Mouse (Mus musculus): ENCODE data around the gene Tmem138.

The Tmem138 gene

DNA sequence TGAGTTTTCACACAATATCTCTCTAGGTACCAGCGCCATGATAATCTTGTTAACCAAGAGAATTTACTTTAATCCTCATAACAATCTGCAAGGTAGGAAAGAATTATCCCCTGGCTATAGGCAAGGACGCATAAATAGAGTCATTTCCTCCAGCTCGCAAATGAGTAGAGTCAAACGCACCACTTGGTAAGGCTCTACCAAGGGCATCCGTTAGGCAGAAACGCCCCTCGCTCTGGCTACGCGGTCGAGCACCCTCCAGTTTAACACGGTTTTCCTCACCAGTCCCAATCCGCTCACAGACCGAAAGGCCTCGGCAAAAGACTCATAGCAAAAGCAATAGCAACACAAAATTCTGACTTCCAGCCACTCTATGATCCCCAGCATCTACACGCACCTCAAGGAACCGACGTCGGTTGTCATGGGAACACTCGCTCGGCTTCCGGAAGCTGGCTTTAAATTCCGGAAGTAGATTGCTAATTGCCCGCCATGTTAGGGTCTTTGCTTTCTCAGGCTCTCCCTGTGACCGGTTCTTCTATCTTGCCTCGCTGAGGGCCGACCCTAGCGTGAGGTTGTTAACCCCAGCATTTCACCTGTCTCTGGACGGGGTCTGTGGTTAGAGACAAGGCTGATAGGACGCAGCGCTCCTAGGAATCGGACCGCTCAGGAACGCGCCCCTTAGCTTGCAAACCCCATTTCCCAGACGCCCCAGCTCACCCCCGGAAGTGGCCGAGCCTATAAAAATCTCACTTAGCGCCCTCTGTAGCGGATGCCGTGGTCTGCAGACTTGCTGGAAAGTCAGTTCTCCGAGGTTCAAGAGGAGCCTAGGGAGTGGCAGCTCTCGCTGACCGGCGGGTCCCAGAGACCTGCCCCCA is at the start of gene Tmem138, which contains the start of gene Cyb561a3:
Gene Tmem138, minus strand, starts transcription at position 673 of the 872 bp plus-strand sequence.
Gene Cyb561a3, plus strand, starts transcription at position 483 of the 872 bp plus-strand sequence.
- DNase-seq (ENCODE audit: low spot score), result peak; percentile 89

DNA sequence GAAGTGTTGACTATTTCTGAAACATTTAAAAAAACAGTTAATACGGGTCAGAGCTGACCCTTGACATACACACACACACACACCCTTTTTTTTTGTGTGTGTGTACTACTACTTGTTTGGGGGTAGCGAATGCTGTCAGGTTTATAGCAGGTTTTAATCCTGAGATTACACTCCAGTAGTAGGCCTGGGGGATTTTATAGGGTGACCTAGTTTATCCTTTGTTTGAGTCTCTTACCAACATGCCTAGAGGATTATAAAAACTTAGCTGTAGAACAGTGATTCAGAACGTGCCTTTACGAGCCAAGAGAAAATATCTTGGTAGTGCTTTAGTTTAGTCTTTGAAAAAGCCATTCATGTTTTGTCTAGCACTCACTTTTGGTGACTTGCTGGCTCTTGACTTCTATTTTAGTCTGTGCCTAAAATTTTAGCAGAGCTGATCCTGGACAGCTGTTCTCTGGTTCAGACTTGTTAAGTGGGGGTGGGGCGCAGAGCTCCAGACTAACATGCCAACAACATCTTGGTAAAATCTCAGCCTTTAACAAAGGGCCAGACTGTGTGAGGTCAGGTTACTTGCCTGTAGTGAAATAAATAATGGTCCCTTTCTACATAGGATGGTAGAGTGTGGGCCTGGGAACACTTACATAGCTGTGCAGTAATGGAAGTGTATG is 31.5 kb upstream of the Tmem138 start:
- no peak for DNase-seq (ENCODE audit: low spot score)

DNA sequence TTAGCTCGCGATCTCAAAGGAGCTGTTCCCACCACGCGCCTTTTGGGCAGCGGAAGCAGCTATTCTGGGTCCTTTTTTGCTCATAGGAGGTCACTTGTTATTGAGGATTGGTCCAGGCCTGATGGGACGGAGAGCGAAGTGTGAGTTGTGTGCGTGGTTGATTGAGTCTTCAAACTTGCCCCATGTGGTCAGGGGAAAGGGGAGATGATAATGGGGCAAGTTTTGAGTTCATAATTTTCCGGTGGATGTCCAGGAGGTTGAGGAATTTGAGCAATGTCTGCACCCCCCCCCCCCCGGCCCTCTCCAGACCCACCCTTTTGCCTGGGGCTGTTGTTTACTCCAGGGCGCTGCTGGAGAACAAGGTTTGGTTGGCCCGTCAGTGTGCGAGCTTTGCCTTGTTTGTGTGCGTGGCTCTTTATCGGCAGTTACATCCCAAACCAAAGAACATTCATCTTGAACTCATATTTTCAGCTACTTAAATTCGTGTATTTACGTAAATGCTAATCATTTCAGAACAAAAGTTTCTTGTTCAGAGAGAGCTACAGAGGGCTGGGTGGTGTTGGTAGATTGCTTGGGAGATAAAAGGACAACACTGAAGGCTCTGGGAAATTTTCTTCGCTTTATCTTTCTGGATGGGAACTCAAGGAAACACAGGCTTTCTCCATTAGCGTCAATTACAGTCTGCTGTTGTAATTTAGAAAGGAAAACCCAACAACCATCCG is 28.9 kb upstream of the Tmem138 start:
- DNase-seq (ENCODE audit: low spot score), result no peak

DNA sequence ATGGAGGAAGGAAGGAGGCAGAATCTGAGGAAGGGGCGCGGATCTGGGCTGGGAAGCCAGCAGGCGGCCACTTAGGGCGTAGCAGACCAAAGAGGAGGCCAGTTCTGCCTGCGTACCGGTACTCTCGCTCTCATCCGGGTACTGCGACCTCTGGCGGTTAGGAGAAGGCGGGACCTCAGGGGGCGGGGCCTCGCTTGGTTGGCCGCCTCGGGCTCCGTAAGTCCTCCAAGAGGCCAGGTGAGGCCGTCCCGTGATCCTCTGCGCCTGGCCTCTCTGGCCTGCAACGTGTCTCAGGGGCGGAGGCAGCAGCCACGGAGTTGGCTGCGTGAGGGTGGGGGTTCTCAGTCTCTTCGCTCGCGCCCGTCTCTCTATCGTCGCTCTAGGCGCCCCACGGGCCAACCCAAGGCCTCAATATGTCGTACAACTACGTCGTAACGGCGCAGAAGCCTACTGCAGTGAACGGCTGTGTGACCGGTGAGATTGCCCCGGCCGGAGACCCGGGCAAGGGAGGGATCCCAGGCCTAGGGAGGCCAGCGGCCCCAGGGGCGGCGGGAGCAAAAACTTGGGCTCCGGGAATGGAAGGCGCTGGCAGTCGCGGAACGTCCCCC is 28.2 kb upstream of the Tmem138 start, which contains the start of the genes Ddb1 and Tkfc:
Gene Ddb1, plus strand, starts transcription at position 35 of the 608 bp plus-strand sequence.
Gene Tkfc, minus strand, starts transcription at position 362 of the 608 bp plus-strand sequence.
- DNase-seq (ENCODE audit: low spot score), result peak; percentile 98

DNA sequence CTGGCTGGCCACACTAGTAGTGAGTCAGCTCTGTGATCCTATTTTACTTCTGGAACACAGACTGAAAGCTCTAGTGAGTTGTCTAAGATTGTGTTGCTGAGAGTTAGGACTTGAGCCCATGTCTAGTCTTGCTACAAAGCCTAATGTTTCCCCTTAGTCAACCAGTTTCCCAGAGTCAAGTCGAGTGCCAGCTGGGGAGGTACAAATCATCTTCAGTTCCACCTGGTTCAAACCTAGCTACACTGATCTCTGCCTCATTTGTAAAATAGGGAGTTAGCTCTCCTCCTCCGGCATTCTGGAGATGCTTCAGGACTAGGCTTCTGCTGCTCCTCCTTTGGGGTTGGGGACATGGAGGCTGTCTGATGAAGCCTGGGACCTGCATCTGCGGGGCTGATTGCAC is 27.4 kb upstream of the Tmem138 start:
- DNase-seq (ENCODE audit: low spot score), result no peak

DNA sequence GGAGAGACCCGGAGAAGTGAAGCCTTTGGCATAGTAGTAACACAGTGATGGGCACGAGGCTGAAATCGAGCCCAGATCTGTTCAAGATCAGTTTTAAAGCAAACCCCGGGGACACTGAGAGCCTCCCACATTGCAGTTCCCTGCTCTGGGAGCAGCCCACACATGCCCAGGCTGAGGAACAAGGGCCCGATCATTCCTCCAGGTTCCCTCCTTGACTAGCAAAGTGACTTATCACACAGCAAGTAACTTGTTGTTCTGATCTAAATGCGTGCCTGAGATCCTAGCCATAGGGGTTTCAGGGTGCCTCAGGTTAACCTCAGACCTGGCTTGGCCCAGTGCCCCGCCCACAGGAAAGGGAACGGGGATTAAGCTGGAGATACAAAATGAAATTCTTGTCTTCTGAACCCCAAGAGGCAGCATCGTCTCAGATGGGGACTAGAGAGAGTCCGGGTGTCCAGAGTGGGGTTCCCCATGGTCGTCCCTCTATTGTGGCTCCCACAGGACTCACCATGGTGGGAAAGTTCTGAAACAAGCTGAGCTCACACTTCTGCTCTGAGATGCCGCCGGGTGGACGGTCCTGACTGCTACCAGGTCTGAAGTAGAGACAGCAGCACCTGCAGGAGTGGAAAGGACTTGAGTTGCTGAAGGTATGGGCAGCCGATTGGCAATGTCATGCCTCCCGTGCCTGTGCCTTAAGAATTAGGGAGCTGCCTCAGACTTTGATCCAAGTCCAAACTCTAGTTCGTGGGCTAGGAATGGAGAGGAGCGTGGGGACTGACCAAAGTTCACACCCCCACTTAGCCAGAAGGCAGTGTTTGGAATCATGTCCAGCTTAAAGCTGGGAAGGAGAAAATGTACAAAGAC is 26.7 kb upstream of the Tmem138 start:
- no peak for DNase-seq (ENCODE audit: low spot score)

DNA sequence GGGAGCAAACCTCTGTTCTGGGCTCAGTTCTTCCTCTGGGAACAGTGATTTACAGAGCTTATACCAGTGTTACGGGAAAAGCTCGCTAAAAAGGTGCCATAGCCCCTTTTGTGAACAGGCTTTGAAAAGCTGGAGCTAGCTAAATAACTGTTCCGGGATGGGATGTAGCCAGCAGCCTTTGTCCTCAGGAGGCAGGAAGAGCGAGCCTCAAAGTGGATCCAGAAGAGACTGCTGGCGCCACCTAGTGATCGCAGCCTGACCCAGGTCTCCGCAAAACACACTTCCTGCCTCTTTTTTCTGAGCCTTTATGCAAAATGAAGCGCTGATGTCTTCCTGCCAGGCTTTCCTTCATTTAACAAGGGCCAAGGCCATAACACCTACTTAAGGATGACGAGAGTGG is 25.6 kb upstream of the Tmem138 start:
- peak; percentile 74 for DNase-seq (ENCODE audit: low spot score)

DNA sequence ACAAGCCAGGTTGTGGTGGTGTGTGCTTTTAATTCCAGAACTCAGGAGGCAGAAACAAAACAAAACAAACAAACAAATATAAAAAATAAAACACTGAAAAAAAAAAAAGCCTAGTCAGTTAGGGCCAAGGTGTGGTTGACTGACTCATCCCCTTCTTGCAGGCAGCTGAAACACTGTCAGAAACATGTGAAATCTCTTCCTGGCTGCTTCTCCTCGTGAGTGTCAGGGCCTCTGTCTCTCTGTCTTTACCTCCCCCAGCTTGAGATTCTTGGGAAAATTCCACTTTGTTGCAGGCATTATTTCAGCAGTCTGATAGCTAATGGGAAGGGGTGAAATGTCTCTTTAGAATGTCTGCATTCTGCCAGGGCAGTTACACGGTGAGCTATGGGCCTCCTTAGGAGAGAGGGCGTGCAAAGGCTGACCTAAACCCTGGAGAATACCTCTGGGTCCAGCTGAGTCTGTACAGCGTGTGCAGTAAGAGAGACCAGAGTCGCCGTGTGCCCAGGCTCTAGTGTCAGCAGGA is 25.1 kb upstream of the Tmem138 start:
- no peak for DNase-seq (ENCODE audit: low spot score)

DNA sequence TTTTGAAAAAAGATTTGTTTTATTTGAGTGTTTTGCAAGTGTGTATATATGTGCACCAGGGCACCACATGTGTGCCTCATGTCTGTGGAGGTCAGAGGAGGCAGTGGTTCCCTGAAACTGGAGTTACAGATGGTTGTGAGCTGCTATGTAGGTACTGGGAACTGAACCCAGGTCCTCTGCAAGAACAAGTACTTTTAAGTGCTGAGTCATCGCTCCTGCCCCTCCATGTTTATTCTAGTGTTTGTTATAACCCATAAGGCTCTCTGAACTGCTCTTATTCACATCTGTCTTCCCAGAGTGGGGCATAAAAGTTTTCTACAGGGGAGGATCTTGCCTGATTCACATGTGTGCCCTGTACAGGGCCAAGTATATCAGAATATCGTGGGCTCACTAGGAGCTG is 22.5 kb upstream of the Tmem138 start:
- no peak for DNase-seq (ENCODE audit: low spot score)

DNA sequence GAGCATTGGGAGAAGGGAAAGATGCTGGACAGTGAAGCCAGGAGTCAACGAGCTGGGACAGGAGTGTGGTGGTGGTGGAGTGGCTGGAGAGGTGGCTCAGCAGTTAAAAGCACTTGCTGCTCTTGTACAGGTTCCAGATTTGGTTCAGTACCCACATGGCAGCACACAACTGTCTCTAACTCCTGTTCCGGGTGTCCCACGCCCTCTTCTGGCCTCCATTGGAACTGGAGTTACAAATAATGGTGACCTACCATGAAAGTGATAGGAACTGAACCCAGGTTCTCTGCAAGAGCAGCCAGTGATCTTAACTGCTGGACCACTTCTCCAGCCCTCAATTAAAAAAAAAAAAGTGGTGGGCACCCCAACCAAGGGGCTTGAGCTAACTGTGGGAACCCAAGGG is 21.0 kb upstream of the Tmem138 start:
- no peak for DNase-seq (ENCODE audit: low spot score)

DNA sequence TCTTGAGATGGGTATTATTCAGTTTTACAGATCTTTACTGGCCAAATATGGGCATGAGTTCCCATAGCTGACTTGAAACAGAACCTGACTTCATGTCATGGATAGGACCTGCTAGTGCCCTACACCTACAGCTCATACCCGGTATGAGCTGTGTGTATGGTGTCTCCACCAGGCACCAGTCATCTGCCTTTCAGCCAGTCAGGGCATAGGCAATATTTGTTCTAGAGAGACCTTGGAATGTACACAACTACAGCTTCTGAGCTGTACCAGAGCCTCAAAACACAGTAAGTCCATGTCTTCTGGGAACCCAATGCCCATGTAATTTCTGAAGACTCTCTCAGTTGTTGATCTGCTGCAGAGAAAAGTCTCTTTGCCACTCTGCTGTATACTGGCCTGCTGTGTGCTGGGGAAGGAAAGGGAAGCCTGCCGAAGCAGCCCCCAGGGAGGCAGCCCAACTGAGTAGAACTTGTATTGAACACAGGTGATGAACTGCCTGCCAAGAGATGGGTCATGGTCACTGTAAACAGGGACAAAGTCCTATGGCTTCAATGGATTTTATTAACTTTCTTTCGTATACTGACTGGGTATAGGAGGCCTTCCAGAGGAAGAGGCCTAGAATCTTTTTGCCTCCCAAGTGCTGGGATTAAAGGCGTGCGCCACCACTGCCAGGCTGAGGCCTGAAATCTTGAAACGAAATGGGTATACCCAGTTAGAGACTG is 14.7 kb upstream of the Tmem138 start:
- DNase-seq (ENCODE audit: low spot score), result no peak

DNA sequence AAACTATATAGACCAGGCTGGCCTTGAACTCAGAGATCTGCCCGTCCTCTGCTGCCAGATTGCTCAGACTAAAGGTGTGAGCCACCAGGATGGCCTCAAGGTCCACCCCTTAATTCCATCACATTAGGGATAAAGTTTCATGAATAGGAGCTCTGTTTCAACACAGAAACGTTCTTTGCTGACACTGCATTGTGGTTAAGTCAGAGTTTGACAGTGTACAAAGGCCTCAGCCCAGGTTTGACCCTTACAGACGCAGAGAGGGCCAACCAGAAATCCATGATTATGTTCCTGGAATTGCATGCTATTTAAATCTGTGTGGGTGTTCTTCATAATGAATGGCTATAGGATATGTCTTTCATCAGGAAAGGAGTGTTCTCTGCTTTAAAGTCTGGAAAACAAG is 13.1 kb upstream of the Tmem138 start:
- no peak for DNase-seq (ENCODE audit: low spot score)

DNA sequence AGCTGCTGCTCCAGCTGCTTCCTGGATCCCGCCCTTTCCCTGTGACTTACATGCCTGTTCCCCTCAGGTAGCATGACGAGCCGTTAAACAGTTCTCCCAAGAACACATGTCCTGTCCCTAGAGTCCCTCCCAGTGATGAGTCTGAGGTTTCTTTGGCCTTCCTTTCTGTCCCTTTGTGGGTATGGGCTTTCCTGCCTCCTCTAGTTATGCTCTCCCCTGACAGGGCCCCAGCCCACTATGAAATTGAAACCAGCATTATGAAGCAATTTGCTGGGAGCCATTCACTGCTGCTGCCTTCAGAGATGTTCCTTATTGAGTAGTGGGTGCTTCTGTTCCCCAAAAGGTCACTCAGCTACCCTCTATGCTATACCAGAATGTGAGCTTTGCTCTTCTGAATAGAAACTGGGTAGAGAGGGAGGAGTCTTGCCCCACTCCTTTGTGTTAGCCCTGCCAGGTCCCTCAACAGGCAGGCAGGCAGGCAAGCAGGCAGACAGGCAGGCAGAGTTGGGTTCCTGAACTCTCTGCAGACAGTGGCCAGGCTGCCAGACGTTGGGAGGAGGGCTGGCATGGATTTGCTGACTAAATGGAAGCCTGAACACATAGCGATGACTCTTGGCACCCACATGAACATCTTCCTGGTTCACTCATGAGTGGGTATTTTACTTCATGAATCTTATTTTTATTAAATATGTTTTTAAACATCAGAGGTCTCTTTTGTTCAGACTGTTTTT is 12.1 kb upstream of the Tmem138 start:
- no peak for DNase-seq (ENCODE audit: low spot score)

DNA sequence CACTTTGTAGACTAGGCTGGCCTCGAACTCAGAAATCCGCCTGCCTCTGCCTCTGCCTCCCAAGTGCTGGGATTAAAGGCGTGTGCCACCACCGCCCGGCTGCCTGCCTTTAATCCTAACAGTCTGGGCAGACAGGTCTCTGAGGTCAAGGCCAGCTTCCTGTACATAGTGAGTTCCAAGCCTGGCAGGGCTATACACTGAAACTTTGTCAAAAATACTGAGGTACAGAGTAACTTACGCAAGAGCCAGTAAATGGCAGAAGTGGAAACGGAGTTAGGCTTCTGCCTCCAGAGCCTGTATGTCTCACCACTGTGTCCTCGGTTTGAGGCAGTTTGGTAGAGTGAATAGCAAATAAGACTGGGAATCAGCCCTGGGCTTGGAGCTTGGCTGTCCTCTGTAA is 10.1 kb upstream of the Tmem138 start:
- no peak for DNase-seq (ENCODE audit: low spot score)

DNA sequence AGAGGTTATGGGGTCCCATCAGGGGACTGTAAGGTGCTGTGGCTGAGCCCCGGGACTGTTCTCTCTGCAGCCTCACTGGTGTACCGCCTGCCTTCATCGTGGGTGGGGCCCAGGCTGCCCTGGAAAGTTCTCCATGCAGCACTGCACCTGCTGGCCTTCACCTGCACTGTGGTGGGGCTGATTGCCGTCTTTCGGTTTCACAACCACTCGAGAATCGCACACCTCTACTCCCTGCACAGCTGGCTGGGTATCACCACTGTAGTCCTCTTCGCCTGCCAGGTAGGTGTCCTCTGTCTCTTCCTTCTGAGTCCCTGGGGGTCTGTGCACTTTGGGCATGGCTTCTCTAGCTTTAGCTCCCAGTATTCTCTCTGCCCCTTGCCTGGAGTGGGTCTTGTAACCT is 8.0 kb upstream of the Tmem138 start:
- no peak for DNase-seq (ENCODE audit: low spot score)

DNA sequence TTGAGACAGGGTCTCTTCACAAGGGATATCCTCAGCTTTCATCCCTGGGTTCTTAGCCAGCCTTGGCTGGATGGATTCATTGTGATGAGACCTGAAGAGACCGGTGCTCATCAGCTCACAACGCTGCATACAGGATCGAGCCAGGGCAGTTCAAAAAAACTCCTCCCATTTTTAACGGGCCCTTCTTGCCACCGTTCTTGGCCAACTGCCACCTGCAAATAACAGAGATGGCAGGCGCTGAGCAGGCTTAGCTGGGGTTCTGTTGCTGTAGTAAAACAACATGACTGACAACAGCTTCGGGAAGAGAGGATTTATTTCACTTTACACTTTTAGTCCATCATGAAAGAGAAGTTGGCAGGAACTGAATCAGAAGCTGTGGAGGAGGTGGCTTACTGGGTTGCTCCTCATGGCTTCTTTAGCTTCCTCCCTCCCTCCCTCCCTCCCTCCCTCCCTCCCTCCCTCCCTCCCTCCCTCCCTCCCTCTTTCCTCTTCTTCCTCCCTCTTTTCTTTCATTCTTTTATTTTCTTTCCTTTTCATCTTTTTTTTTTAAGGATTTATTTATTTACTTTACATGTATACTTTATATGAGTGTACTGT is 6.5 kb upstream of the Tmem138 start:
- no peak for DNase-seq (ENCODE audit: low spot score)

DNA sequence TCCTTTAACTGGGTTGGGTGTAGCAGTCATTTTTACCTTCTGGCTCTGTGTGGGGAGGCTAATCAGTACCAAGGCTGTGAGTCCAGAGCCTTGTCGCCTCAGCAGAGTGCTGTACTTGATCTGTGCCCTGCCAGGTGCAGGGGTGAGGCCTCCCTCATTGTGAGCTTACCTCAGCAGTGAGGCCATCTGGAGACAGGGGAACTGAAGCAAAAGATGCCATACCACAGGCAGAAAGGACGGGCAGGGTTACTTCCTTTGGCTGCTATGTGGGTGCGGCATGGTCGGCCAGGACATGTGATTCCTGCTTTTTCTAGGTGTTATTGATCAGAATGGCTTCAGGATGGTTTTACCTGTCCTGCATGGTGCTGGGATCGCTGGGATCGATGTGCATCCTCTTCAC is 4.8 kb upstream of the Tmem138 start:
- DNase-seq (ENCODE audit: low spot score), result no peak

DNA sequence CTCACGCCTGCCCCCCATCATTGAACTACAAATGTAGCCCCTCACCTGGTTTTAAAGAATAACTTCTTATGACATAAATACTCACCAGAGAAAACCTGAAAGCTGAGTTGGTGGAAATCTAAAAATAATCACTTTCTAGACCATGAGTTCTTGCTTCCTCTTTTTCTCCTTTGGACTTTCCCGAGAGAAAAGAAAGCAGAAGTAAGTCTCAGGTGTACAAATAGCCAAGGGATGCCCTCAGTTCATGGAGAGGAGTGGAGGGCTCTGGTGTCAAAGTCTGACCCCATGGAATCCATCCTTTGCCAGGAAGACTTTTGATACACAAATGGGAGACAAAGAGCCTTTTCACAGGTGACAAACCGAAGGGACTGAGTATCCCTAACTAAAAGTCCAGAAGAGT is 3.6 kb upstream of the Tmem138 start:
- DNase-seq (ENCODE audit: low spot score), result no peak

DNA sequence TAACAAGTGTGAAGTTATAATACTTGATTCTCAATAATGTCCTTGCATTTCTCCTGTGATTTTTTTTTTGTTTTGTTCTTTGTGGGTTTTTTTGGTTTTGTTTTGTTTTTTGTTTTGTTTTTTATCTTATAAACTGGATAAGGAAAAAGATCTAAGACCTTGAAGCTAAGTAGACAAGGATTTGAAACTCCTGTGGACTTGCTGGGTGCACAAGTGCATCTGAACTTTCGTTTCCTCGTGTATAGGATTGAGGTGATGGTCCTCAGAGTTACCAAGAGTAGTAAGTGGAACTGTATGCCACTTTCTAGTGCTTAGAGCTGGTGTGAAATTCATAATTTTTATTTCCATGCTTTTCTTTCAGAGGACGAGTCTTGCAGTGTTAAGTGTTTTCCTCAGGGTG is 2.9 kb upstream of the Tmem138 start:
- no peak for DNase-seq (ENCODE audit: low spot score)

Measured in spleen, adult 12 weeks (tissue).